Mouse (Mus musculus) left cerebral cortex, postnatal 10 days (tissue): ENCODE results near the gene Spock1. TPM values are rescaled to one million over a fixed set of nuclear protein-coding genes. Genes with fewer than 3 reads are reported as not detected.

Experiments used
- DNase-seq, 2 experiments: peaks; one replicate each; pipeline ENCODE4 v3.0.0; 2021 to 2022; ENCODE audit warnings: low spot score in 2 of 2, mixed read lengths in 1 of 2; ENCODE audit errors: extremely low spot score in 1 of 2
- intact Hi-C: fragments of 180-260 bp; cut with DNase I; formaldehyde crosslinking; loops from one replicate; pipeline ENCODE4 v1.15.1; 2025
- total RNA-seq, 2 experiments: library from RNA; stranded (reverse); gene quantifications; 2 replicates each; pipeline ENCODE4 v1.2.3; 2021

The Spock1 gene
- total RNA-seq, 2 experiments from 2014 or later, result 276 to 302 TPM

GRCm38 (mm10) chr13:57816276-57816675, 91.9 kb downstream of the Spock1 start:
- intact Hi-C loops, result no loop called here
- no peak for DNase-seq

- DNase-seq, result no peak
- intact Hi-C loops, result no loop called here
Measured at GRCm38 (mm10) chr13:57812643-57813042, 95.5 kb downstream of the Spock1 start.

GRCm38 (mm10) chr13:57811253-57811652, 96.9 kb downstream of the Spock1 start:
- intact Hi-C loops, result no loop called here

GRCm38 (mm10) chr13:57810816-57811215, 97.3 kb downstream of the Spock1 start:
- intact Hi-C loops, result no loop called here
- no peak for DNase-seq

More at GRCm38 (mm10) chr13:57811253-57811652, 96.9 kb downstream of the Spock1 start:
- DNase-seq, result no peak

GRCm38 (mm10) chr13:57810083-57810482, 98.0 kb downstream of the Spock1 start:
- intact Hi-C loops, result no loop called here
- DNase-seq, result no peak

- DNase-seq, result no peak
- intact Hi-C loops, result no loop called here
Measured at GRCm38 (mm10) chr13:57809603-57810002, 98.5 kb downstream of the Spock1 start.

GRCm38 (mm10) chr13:57806816-57807215, 101.3 kb downstream of the Spock1 start:
- intact Hi-C loops, result no loop called here
- no peak for DNase-seq

GRCm38 (mm10) chr13:57806301-57806700, 101.8 kb downstream of the Spock1 start:
- intact Hi-C loops, result no loop called here
- DNase-seq, result no peak

GRCm38 (mm10) chr13:57798633-57799032, 109.5 kb downstream of the Spock1 start:
- intact Hi-C loops, result no loop called here
- DNase-seq, result no peak

- no peak for DNase-seq
- intact Hi-C loops, result no loop called here
Measured at GRCm38 (mm10) chr13:57796951-57797692, 111.0 kb downstream of the Spock1 start.

- DNase-seq, result no peak
- intact Hi-C loops, result no loop called here
Measured at GRCm38 (mm10) chr13:57793643-57794240, 114.4 kb downstream of the Spock1 start.

- intact Hi-C loops, result loop anchor here (5.0 kb wide), 1 partner anchor 118 kb away; the partner anchor contains the start of gene Spock1
Measured at GRCm38 (mm10) chr13:57789796-57790195, 118.3 kb downstream of the Spock1 start.

GRCm38 (mm10) chr13:57788299-57788698, 119.8 kb downstream of the Spock1 start:
- intact Hi-C loops, result loop anchor here (5.0 kb wide), 1 partner anchor 119 kb away; the partner anchor contains the start of gene Spock1
- no peak for DNase-seq

More at GRCm38 (mm10) chr13:57789796-57790195, 118.3 kb downstream of the Spock1 start:
- DNase-seq, result no peak

GRCm38 (mm10) chr13:57786278-57786677, 121.9 kb downstream of the Spock1 start:
- intact Hi-C loops, result loop anchor here (5.0 kb wide), 1 partner anchor 121 kb away; the partner anchor contains the start of gene Spock1
- no peak for DNase-seq

- intact Hi-C loops, result no loop called here
- DNase-seq, result no peak
Measured at GRCm38 (mm10) chr13:57782975-57783374, 125.2 kb downstream of the Spock1 start.

GRCm38 (mm10) chr13:57782107-57782561, 126.0 kb downstream of the Spock1 start:
- intact Hi-C loops, result no loop called here

GRCm38 (mm10) chr13:57779146-57779545, 129.0 kb downstream of the Spock1 start:
- intact Hi-C loops, result no loop called here
- DNase-seq, result peak in 1 of 2 experiments; percentile 47

More at GRCm38 (mm10) chr13:57782107-57782561, 126.0 kb downstream of the Spock1 start:
- no peak for DNase-seq

GRCm38 (mm10) chr13:57778524-57778923, 129.6 kb downstream of the Spock1 start:
- intact Hi-C loops, result no loop called here

GRCm38 (mm10) chr13:57771998-57772397, 136.1 kb downstream of the Spock1 start:
- intact Hi-C loops, result no loop called here
- DNase-seq, result no peak

More at GRCm38 (mm10) chr13:57778524-57778923, 129.6 kb downstream of the Spock1 start:
- DNase-seq, result no peak

GRCm38 (mm10) chr13:57766721-57767120, 141.4 kb downstream of the Spock1 start:
- intact Hi-C loops, result no loop called here
- no peak for DNase-seq
